Mouse (Mus musculus): ENCODE data around the gene Olfr718-ps1. TPM values are rescaled to one million over a fixed set of nuclear protein-coding genes. Genes with fewer than 3 reads are reported as not detected.
"Not testable (repeated sequence)": the region's sequence is repeated elsewhere in the genome, so short reads cannot be mapped to it uniquely, and the experiment has no call there.

The Olfr718-ps1 gene
- not detected in 2 replicates for polyA plus RNA-seq (2014; fragmentation: Nextera tagmentation; extraction: Ambion mirVana)

DNA sequence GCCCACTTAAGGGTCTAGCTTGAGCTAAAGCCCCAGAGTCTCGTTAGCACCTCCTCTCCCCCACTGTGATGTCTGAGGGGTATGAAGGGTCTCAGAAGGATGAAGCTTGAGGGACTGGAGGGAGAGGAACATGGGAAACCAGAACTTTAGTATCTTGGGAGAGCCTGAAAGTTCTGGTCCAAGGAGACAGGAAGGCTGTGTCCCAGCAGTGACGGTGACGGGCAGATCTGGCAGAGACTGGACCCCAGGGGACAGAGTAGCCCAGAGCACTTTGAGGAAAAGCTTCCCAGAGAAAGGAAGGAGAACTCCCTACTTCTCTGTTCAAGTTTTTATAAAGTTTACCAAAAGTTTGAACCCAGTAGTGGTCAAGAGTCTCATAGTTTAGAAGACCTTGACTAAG lies at the start of gene Olfr718-ps1:
Gene Olfr718-ps1, minus strand, starts transcription at position 101 of the 400 bp plus-strand sequence.
- WGBS = 75% methylated on average over 3 of the region's 3 CpGs
- ATAC-seq = no peak

DNA sequence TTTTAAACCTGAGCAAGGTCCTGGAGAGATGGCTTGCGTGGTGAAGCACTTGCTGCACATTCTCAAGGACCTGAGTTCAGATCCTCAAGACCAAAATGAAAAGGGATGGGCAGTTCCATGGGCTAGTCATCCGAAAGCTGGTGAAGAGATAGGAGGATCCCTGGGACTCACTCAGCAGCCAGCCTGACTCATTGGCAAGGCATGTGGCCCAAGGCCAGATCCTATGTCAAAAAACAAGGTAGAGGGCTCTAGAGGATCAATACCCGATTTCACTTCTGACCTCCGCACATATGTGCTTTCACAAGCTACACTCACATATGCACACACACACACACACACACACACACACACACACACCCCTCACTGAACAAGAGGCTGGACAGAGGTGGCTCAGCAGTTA lies 49.1 kb upstream of the Olfr718-ps1 start:
- H3K4me2 ChIP-seq (ENCODE audit: low read length) = no peak overlapping the region
- H3K9ac ChIP-seq (ENCODE audit: low read length) = no peak overlapping the region
- WGBS = 92% methylated on average over 4 of the region's 4 CpGs
- H3K4me3 ChIP-seq (ENCODE audit: low read depth, low read length) = no peak overlapping the region
- no peak overlapping the region for H3K27ac ChIP-seq (ENCODE audit: low read depth, low read length)
- DNase-seq (ENCODE audit: low spot score) (no peak), ATAC-seq (no peak)
- no peaks in the 10 kb centered on the region for H3K27me3 ChIP-seq (replicated peaks; ENCODE audit: control insufficient read depth, insufficient read depth, low read length)
- no peaks in the 10 kb centered on the region for H3K9me3 ChIP-seq (replicated peaks; ENCODE audit: control insufficient read depth, low read length)
- no peaks in the 10 kb centered on the region for H3K4me1 ChIP-seq (ENCODE audit: control insufficient read depth, insufficient read depth, low read length)
- no peaks in the 10 kb centered on the region for H3K36me3 ChIP-seq (ENCODE audit: control insufficient read depth, insufficient read depth, low read length)

More for the DNA sequence above, at the start of gene Olfr718-ps1:
- Histone ChIP-seq H3K9me3 (replicated peaks; ENCODE audit: control insufficient read depth, low read length) (no peaks in the 10 kb centered on the region), H3K4me1 (ENCODE audit: control insufficient read depth, insufficient read depth, low read length) (no peaks in the 10 kb centered on the region), H3K27me3 (replicated peaks; ENCODE audit: control insufficient read depth, insufficient read depth, low read length) (no peaks in the 10 kb centered on the region), H3K36me3 (ENCODE audit: control insufficient read depth, insufficient read depth, low read length) (no peaks in the 10 kb centered on the region), H3K4me2 (ENCODE audit: low read length) (no peak within 1 kb of the TSS), H3K9ac (ENCODE audit: low read length) (no peak within 1 kb of the TSS), H3K27ac (ENCODE audit: low read depth, low read length) (no peak within 1 kb of the TSS), H3K4me3 (ENCODE audit: low read depth, low read length) (no peak within 1 kb of the TSS)
- DNase-seq (ENCODE audit: low spot score) = no peak

DNA sequence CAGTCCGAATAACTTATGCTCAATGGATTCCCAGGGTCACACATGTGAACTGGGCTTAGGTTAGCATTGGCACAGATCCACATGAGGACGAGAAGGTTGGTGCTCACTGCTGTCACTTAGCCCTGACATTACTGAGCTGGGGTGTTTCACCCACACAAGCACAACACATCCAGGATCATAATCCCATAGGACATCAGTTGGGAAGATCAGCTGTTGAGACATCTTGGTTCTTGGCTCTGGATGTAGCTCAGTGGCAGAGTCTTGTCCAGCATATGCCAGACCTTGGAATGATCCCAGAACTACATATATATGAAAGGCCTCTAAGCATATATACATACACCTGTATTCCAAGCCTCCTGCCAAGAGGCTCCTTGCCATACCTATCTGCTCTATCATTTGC lies 47.8 kb upstream of the Olfr718-ps1 start:
- no peak overlapping the region for H3K4me3 ChIP-seq (ENCODE audit: low read depth, low read length)
- 81% methylated on average over 2 of the region's 2 CpGs for WGBS
- H3K27ac ChIP-seq (ENCODE audit: low read depth, low read length) = no peak overlapping the region
- no peak overlapping the region for H3K9ac ChIP-seq (ENCODE audit: low read length)
- no peaks in the 10 kb centered on the region for H3K36me3 ChIP-seq (ENCODE audit: control insufficient read depth, insufficient read depth, low read length)
- no peaks in the 10 kb centered on the region for H3K27me3 ChIP-seq (replicated peaks; ENCODE audit: control insufficient read depth, insufficient read depth, low read length)
- H3K9me3 ChIP-seq (replicated peaks; ENCODE audit: control insufficient read depth, low read length) = no peaks in the 10 kb centered on the region
- ATAC-seq (no peak), DNase-seq (ENCODE audit: low spot score) (no peak)
- H3K4me2 ChIP-seq (ENCODE audit: low read length) = no peak overlapping the region
- H3K4me1 ChIP-seq (ENCODE audit: control insufficient read depth, insufficient read depth, low read length) = no peaks in the 10 kb centered on the region

DNA sequence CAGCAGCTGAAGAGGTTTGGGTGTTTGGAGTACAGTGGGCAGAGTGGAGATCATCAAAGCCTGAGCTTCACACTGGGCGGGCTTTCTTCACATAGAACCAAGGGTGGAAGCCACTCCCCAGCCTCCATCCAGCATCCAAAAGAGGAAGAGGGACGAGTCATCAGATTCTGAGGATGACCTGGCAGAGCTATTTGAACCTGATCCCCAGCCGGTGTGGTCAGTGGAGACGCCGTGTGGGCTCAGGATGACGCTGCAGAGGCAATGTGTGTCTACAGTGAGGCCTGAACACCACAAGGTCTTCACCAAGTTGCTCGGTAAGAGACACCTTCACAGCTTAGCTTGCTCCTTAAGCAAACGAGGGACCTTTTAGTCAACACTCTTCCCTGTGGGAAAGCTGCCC lies 47.4 kb upstream of the Olfr718-ps1 start:
- not testable (repeated sequence) for DNase-seq (ENCODE audit: low spot score); H3K4me1 ChIP-seq (ENCODE audit: control insufficient read depth, insufficient read depth, low read length); H3K4me2 ChIP-seq (ENCODE audit: low read length); H3K4me3 ChIP-seq (ENCODE audit: low read depth, low read length); H3K27me3 ChIP-seq (replicated peaks; ENCODE audit: control insufficient read depth, insufficient read depth, low read length); ATAC-seq; H3K9ac ChIP-seq (ENCODE audit: low read length); H3K36me3 ChIP-seq (ENCODE audit: control insufficient read depth, insufficient read depth, low read length); H3K9me3 ChIP-seq (replicated peaks; ENCODE audit: control insufficient read depth, low read length); H3K27ac ChIP-seq (ENCODE audit: low read depth, low read length)
- 76% methylated on average over 8 of the region's 8 CpGs for WGBS

DNA sequence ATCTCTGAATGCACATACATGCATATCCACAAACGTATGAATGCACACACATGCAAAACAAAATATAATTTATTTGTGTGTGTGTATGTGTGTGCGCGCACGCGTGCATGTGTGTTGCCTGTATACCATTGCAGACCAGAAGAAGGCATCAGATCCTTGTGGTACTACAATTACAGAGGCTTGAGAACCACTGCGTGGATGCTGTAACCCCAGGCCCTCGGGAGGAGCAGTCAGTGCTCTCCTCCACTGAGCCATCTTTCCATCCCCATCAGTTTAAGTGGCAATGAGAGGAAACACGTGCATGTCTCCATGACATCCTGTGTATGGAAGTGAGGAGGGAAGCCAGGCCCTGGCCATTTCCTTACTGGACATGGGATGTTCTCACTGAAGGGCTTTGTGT lies 45.4 kb upstream of the Olfr718-ps1 start:
- no peaks in the 10 kb centered on the region for H3K27me3 ChIP-seq (replicated peaks; ENCODE audit: control insufficient read depth, insufficient read depth, low read length)
- no peaks in the 10 kb centered on the region for H3K36me3 ChIP-seq (ENCODE audit: control insufficient read depth, insufficient read depth, low read length)
- no peak overlapping the region for H3K9ac ChIP-seq (ENCODE audit: low read length)
- no peak overlapping the region for H3K4me3 ChIP-seq (ENCODE audit: low read depth, low read length)
- WGBS = 91% methylated on average over 8 of the region's 8 CpGs
- no peaks in the 10 kb centered on the region for H3K9me3 ChIP-seq (replicated peaks; ENCODE audit: control insufficient read depth, low read length)
- ATAC-seq = no peak
- no peak overlapping the region for H3K27ac ChIP-seq (ENCODE audit: low read depth, low read length)
- no peak for DNase-seq (ENCODE audit: low spot score)
- H3K4me2 ChIP-seq (ENCODE audit: low read length) = no peak overlapping the region
- no peaks in the 10 kb centered on the region for H3K4me1 ChIP-seq (ENCODE audit: control insufficient read depth, insufficient read depth, low read length)

DNA sequence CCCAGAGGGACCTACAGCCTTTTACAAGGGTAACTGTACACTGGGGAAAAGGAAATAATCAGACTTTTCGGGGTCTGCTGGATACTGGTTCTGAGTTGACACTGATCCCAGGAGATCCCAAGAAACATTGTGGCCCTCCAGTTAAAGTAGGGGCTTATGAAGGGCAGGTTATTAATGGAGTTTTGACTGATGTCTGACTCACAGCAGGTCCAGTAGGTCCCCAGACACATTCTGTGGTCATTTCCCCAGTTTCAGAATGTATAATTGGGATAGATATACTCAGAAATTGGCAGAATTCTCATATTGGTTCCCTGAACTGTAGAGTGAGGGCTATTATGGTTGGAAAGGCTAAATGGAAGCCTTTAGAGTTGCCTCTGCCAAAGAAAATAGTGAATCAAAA lies 40.6 kb upstream of the Olfr718-ps1 start:
- not testable (repeated sequence) for H3K27ac ChIP-seq (ENCODE audit: low read depth, low read length); ATAC-seq; H3K4me3 ChIP-seq (ENCODE audit: low read depth, low read length); H3K9me3 ChIP-seq (replicated peaks; ENCODE audit: control insufficient read depth, low read length); H3K36me3 ChIP-seq (ENCODE audit: control insufficient read depth, insufficient read depth, low read length); H3K4me1 ChIP-seq (ENCODE audit: control insufficient read depth, insufficient read depth, low read length); H3K4me2 ChIP-seq (ENCODE audit: low read length); H3K27me3 ChIP-seq (replicated peaks; ENCODE audit: control insufficient read depth, insufficient read depth, low read length); H3K9ac ChIP-seq (ENCODE audit: low read length); DNase-seq (ENCODE audit: low spot score)
- no CpG with 5 or more reads among the region's 1 CpGs for WGBS

DNA sequence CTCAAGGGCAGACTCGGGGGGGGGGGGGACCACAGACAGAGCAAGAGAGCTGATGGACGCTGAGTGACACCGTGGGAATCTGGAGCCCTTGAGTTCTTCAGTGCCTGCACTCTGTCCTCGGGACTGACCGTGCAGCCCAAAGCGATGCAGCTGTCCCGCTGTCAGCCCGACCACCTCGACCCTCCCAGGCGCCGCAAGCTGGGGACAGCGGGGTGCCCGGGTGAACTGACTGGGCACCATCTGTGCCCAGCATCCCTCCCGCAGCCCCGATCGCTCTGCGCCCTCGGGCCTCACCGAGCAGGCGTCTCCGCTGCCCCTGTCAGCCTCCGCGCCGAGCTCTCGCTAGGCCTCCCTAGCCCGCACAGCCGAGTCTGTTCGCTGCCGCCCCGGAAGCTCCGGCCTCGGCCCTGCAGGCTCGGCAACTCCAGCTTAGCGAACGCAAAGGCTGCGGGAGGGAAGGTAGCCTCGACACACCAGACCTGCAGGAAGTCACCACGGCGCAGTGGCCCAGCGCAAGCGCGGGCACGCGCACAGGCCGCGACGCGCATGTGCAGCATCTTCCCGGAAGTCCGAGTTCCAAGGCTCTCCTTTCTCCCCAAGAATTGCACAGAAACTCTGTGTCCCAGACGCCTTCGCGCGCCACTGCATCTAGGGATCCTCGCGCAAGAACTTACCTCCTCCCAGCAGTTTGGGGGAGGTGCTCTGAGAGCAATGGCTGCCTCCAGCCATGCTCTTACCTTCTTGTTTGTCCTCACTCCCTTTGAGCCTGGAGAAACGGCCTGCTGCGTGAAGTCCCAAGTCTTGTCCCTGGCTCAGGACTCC lies 33.1 kb upstream of the Olfr718-ps1 start, which contains the start of the genes Rbak and Spdye4b:
Gene Rbak, minus strand, starts transcription at position 521 of the 822 bp plus-strand sequence.
Gene Spdye4b, plus strand, starts transcription at position 763 of the 822 bp plus-strand sequence.
- WGBS = under 1% methylated on average over 54 of the region's 58 CpGs
- Histone ChIP-seq H3K4me2 (ENCODE audit: low read length) (peak within 1 kb of the TSS; percentile 84), H3K4me3 (ENCODE audit: low read depth, low read length) (peak within 1 kb of the TSS; percentile 85), H3K27me3 (replicated peaks; ENCODE audit: control insufficient read depth, insufficient read depth, low read length) (no peaks in the 10 kb centered on the region), H3K9ac (ENCODE audit: low read length) (peak within 1 kb of the TSS; percentile 93), H3K36me3 (ENCODE audit: control insufficient read depth, insufficient read depth, low read length) (peaks cover 29% of the 10 kb centered on the region), H3K9me3 (replicated peaks; ENCODE audit: control insufficient read depth, low read length) (no peaks in the 10 kb centered on the region; the same call in 1 of the 2 replicates), H3K27ac (ENCODE audit: low read depth, low read length) (peak within 1 kb of the TSS; percentile 84), H3K4me1 (ENCODE audit: control insufficient read depth, insufficient read depth, low read length) (peaks cover 11% of the 10 kb centered on the region)
- ATAC-seq = peak; percentile 98
- DNase-seq (ENCODE audit: low spot score) = peak; percentile 99

DNA sequence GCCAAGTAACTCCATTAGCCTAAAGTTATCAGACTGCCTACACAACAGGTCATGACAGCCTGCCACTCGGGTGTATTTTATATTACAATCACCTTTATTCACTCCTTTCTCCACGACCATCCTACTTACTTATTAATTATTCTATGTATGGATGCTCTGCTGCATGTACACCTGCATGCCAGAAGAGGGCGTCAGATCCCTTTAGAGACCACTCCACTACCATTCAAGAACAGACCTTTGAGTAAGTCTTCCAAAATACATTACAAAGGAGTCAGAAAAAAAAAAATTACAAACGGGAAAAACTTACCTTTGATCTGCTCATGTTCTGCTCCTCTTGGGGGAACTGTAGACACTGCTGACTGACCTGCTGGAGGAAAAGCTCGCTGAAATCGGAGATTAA lies 31.8 kb upstream of the Olfr718-ps1 start:
- peaks cover 42% of the 10 kb centered on the region for H3K36me3 ChIP-seq (ENCODE audit: control insufficient read depth, insufficient read depth, low read length)
- H3K4me3 ChIP-seq (ENCODE audit: low read depth, low read length) = no peak overlapping the region
- no peak for ATAC-seq

More for the DNA sequence above, 31.8 kb upstream of the Olfr718-ps1 start:
- H3K4me1 ChIP-seq (ENCODE audit: control insufficient read depth, insufficient read depth, low read length) = peaks cover 11% of the 10 kb centered on the region
- H3K9ac ChIP-seq (ENCODE audit: low read length) = peak overlapping the region; percentile 93; the same call in 1 of the 2 replicates
- H3K4me2 ChIP-seq (ENCODE audit: low read length) = peak overlapping the region; percentile 84
- DNase-seq (ENCODE audit: low spot score) = peak; percentile 42
- no peak overlapping the region for H3K27ac ChIP-seq (ENCODE audit: low read depth, low read length)
- no peaks in the 10 kb centered on the region for H3K27me3 ChIP-seq (replicated peaks; ENCODE audit: control insufficient read depth, insufficient read depth, low read length)
- WGBS = 40% methylated on average over 6 of the region's 6 CpGs
- no peaks in the 10 kb centered on the region; the same call in 1 of the 2 replicates for H3K9me3 ChIP-seq (replicated peaks; ENCODE audit: control insufficient read depth, low read length)
